Mouse (Mus musculus): ENCODE measurements around the gene Sqor.

- TF ChIP-seq CTCF (IDR thresholded peaks at IDR 0.05; ENCODE audit: borderline replicate concordance, extremely low read depth, insufficient read depth, insufficient read length): no peak
- TF ChIP-seq POLR2A (IDR thresholded peaks at IDR 0.05; ENCODE audit: borderline replicate concordance, extremely low read depth, insufficient read depth, insufficient read length, poor library complexity, severe bottlenecking): no peak
Observed at GRCm38 (mm10) chr2:122771002-122771401, 6.0 kb downstream of the Sqor start.
